Mouse (Mus musculus) urinary bladder, postnatal 36 days (tissue): ENCODE data around the gene Tuba1a.
A peak's percentile ranks its signal among the peaks of the same experiment; 100 is the strongest.
"Not testable (repeated sequence)": the region's sequence is repeated elsewhere in the genome, so short reads cannot be mapped to it uniquely, and the experiment has no call there.

Experiments used
- DNase-seq, 2 experiments: peaks; one replicate each; pipeline ENCODE4 v3.0.0; 2022; ENCODE audit warnings: low spot score in 2 of 2, mixed read lengths in 1 of 2

The Tuba1a gene

DNA sequence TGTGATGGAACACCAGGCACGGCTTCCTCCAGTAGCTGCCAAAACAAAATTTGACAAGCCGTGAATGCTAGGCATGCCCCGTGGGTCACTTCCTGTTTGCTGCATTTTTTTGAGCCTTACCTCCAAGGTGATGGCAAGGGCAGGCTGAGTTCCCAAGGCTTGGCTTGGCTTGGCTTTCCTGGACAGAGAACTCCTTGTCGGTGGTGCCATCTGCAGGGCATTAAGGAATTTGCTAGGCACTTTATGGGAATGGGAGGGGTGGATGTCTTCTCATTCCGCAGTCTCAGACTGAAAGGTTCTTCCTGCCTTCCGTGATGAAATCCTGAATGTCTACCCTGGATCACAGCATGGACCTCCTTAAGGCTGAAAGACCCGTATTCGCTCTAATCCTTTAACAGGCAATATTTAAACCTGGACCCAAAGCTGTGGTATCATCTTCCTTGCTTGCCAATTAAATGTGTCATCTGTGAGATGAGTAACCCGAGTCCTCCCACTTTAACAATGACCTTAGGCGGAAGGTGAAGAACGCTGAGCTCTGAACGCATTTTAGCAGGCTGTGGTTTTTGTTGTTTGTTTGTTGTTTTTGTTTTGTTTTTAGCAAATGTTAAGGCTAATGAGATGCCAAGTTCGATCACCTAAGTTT, 24.8 kb downstream of the Tuba1a start:
- DNase-seq: peak; percentile 62 to 72

DNA sequence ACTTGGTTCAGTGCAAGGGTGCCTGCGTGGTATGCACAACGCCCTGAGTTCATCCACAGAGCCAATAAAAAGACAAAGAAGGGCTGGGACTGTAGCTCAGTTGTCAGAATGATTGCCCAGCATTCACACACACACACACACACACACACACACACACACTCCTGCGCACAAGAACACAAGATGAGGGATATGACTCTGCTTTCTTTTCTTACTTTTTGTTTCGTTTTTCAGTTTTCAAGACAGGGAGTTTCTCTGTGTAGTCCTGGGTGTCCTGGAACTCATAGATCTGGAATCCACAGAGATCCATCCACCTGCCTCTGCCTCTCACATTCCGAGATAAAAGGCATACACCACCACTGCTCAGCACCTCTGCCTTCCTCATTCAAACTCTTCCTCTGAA, 25.9 kb downstream of the Tuba1a start:
- no peak for DNase-seq

DNA sequence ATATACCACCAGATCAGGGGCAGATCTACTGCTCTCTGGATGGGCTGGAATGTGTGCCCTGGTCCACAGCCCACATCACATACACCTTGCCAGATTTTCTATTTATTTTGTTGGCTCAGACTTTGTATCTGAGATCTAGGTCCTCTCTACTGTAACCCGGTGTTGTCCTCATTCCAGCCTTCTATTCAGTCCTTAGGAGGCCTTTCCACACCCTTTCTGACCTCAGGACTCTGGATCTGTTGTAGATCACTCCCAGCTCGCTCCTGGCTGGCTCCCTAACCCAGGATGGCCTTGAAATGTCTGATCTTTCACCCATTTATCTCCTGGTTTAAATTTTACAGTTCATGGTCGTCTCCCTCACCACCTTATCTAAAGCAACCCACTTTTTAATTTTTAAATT, 28.8 kb downstream of the Tuba1a start:
- DNase-seq: no peak

DNA sequence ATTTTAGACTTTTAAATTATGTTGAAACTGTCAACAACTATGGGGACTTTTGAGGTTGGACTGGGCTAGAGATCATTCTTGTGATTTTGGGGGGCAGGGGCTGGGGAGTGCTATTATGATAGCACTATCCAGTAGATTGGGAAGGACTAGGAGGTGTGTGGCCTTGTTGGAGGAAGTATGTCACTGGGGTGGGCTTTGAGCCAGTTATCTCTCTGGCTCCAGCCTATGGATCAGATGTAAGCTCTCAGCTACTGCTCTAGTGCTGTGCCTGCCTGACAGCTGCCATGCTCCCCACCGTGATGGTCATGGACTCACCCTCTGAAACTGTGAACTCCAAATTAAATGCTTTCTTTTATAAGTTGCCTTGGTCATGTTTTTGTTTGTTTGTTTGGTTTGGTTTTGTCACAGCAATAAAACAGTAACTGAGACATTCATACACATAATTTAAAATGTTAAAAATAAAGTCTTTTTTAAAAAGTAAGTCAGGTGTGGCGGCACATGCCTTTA, 30.4 kb downstream of the Tuba1a start:
- DNase-seq: no peak

DNA sequence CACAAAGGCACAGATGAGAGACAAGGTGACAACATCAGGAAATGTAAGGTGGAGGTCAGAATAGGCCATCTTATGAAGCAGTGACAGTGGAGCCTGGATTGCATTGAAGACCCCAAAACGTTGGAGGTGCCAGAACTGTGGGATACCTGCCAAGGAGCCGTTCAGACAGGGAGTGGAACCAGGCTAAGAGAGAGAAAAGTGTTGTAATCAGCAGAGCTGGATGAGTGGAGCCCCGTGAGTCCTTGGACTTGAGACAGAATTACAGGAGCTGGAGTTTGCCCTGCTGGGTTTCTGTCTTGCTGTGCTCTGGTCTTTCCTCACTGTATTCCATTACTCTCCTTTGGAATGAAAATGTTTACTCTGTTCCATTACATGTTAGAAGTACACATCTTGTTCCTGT, 30.9 kb downstream of the Tuba1a start:
- no peak for DNase-seq

DNA sequence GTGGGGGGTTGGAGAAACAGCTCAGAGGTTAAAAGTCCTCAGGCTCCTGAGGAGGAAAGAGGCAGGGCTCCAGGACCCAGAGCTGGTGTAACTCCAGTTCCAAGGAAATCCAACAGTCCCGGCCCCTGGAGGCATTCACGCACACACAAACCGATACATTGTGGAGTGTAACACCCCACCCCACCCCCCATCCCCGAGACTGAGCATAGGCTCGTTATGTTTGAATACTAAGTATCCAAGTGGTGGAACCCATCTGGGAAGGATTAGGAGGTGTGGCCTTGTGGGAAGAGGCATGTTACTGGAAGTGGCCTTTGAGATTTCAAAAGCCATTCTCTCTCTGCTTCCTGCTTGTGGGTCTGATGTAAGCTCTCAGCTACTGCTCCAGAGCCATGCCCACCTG, 32.0 kb downstream of the Tuba1a start:
- DNase-seq: no peak

DNA sequence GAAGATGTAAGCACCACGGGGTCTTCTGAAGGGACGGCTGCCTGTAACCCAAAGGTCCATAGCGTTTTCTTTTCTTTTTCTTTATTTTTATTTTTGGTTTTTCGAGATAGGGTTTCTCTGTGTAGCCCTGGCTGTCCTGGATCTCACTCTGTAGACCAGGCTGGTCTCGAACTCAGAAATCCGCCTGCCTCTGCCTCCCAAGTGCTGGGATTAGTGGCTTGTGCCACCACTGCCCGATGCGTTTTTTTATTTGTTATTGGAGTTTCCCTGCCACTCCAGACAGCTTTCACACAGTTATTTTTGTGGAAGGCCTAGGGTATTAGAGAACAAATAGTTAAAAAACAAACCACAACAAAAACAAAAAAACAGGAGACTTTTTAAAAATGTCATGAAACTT, 35.0 kb downstream of the Tuba1a start:
- not testable (repeated sequence) for DNase-seq

DNA sequence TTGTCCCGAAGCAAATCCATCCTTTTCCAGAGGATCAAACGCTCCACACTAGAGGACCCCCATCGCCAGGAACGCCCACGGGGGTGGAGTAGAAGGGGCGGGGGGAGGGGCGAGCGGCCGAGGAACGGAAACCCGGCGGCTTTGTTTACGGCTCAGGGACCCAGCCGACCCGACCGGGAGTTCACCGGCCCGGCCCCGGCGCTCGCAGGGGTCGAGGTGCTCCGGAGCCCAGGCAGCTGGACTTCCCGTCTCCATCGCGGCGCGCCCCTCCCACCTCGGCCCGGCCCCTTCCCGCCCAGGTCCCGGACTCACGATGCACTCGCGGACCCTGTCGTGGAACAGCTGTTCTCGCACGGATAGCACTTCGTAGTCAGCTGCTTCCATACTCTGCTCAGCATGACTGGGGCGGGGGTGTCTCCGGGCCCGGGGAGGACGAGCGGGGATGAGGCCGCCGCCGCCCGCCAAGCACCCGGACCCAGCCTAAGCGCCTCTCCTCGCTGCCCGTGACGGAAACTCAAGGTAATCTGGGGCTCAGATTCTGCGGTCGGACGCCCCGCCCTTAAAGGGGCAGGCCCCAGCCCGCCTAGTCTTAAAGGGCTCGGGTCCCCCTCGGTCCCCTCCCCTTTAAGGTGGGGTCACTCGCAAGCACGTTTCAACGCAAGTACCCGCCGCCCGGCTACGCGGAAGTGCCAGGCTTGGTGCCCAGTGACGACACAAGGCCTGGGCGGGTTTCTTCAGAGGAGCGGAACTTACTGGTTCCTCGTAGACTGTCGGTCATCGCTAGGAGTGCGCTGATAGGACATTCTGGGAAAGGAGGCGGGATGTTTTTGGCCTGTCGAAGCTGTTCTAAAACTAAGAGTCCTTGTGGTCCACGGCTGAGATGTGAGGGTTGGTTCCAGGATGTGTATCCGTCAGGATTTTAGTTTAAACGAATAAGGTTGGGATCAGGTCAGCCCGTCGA, 35.7 kb downstream of the Tuba1a start, which contains the start of gene Lmbr1l:
Gene Lmbr1l, minus strand, starts transcription at position 694 of the 961 bp plus-strand sequence.
- DNase-seq: peak; percentile 99 to 100

DNA sequence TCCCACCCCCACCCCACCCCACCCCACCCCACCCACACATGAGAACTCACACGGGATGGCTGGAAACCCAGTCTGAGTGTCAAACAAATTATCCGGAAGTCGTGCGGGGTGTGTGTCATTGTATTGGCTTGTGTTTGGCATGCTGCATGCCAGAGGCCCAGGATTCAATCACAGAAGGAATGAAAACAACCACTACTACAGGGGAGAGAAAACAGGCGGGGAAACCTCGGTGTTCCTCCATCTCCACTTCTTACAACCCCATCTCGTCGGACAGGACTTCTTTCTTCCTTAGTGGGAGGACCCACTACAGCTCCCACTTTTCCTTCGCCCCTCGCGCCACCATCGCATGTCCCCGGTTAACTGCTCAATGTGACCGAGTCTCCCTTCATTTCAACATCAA, 36.4 kb downstream of the Tuba1a start:
- no peak for DNase-seq

DNA sequence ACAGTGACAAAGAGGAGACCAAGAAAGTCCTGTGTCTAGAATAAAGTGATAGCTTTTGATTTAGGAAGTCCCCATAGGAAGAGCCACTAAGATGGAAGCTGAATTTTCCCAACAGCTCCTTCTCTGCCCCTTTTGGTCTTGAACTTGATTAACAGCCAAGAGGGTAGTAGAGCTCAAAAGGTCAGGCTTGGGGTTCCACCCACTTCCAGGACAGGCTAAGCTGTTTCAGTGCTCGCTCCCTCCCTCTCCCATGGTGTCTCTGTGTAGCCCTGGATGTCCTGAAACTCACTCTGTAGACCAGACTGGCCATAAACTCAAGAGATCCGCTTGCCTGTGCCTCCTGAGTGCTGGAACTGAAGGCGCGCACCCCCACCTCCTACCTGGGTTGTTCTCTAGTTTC, 37.5 kb downstream of the Tuba1a start:
- DNase-seq: no peak

DNA sequence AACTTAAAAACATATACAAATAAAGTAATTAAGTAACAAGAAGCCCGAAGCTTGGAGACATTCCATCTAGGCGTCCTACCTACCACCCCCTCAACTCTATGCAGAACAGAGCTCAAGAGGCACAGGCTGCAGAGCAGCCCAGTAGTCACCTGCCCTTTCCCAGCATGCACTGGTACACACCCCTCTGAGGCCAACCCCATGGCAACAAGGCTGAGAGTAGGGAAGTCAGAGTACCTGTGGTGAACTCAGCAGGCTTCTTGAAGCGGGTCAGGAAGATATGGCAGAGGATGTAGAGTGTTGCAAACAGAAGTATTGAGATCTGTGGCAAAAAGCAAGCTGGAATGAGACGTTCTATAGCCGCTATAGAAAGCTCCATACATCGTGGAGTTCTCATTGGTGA, 38.6 kb downstream of the Tuba1a start:
- no peak for DNase-seq

DNA sequence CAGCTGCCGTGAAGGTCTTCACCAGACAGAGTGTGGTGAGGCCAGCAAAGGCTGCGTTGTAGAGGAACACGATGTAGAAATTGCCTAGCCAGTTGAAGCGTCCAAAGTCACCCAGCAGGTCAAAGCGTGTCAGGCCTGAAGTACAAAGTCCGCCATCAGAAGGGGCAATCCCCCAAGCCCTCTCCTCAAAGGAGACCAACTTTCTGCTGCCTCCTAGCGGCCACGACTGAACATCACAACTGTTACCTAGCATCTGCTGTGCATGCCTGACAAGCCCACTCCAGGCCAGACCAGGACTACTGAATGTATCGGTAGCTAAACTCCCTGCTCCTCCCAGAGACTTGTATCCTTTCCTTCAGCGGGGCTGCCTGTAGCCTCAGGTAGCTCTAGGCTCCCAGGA, 48.8 kb downstream of the Tuba1a start:
- DNase-seq: no peak

DNA sequence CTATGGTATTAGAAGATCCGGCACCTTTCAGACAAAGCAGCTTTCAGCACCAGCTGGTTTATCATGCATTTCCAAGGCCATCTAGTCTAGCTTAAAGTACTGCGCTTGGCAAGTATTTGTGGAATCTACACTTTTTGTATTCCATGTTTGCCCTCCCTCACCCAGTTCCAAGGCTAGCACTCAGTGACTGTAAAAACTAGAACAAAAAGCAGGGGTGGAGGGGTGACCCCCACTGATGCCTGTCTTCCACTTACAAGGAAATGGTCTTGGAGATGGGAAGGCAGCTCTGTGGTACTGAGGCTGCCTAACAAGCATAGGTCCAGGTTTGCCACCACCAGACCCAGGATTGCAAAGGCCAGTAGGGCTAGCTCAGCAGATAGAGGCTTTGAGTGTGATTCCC, 50.9 kb downstream of the Tuba1a start:
- DNase-seq: no peak

DNA sequence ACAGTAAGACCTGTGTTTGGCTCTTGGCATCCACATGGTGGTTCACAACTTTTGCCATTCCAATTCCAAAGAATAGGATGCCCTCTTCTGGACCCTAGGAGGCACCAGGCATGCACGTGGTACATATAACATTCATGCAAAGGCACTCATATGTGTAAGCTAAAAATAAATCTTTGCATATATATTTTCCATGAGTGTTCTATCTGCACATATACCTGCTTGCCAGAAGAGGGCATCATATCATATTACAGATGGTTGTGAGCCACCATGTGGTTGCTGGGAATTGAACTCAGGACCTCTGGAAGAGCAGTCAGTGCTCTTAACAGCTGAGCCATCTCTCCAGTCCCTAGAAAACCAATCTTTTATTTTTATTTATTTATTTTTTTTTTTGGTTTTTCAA, 52.0 kb downstream of the Tuba1a start:
- DNase-seq: no peak
